Mouse (Mus musculus) gastrocnemius, adult 2 months (tissue): ENCODE data around the gene Clstn2. TPM values are rescaled to one million over a fixed set of nuclear protein-coding genes. Genes with fewer than 3 reads are reported as not detected.

Source experiments
- DNase-seq: peaks from one replicate; pipeline ENCODE4 v3.0.0; 2022
- H3K27ac ChIP-seq: fragments of 200-600 bp; 2 replicates; pipeline ENCODE4 v1.8.1; 2022; ENCODE audit warnings: mild to moderate bottlenecking
- H3K4me3 ChIP-seq: fragments of 200-600 bp; 2 replicates; pipeline ENCODE4 v1.8.1; 2022; ENCODE audit warnings: mild to moderate bottlenecking, moderate library complexity
- CTCF ChIP-seq: fragments of 200-600 bp; IDR thresholded peaks from 2 replicates; pipeline ENCODE4 v1.8.1; 2022; ENCODE audit warnings: antibody characterized with exemption, mild to moderate bottlenecking, moderate library complexity
- intact Hi-C: fragments of 180-260 bp; cut with DNase I; formaldehyde crosslinking; loops from one replicate; pipeline ENCODE4 v1.15.1; 2025
- total RNA-seq, 2 experiments: library from RNA; stranded (reverse); gene quantifications; 2 replicates each; pipeline ENCODE4 v1.2.3; 2021

Gene Clstn2
- total RNA-seq, 2 experiments from 2014 or later = 0.74 to 1.2 TPM

- Histone ChIP-seq H3K27ac (no peak overlapping the region), H3K4me3 (no peak overlapping the region)
- no peak for DNase-seq
- no peak for TF ChIP-seq CTCF
- intact Hi-C loops = no loop called here
These were observed 498.8 kb downstream of the Clstn2 start for GRCm38 (mm10) chr9:97534196-97534595.

GRCm38 (mm10) chr9:97533306-97533705 lies 499.7 kb downstream of the Clstn2 start:
- Histone ChIP-seq H3K4me3 (no peak overlapping the region), H3K27ac (no peak overlapping the region)
- TF ChIP-seq CTCF = no peak
- intact Hi-C loops = no loop called here
- no peak for DNase-seq

- intact Hi-C loops = no loop called here
- no peak overlapping the region for H3K27ac ChIP-seq
- no peak for TF ChIP-seq CTCF
- no peak for DNase-seq
- no peak overlapping the region for H3K4me3 ChIP-seq
These were observed 500.4 kb downstream of the Clstn2 start for GRCm38 (mm10) chr9:97532536-97532935.

GRCm38 (mm10) chr9:97527926-97528325 lies 505.1 kb downstream of the Clstn2 start:
- TF ChIP-seq CTCF = no peak
- Histone ChIP-seq H3K27ac (0 out of 2 replicates have a peak overlapping the region, but pooled peaks have one; percentile 5), H3K4me3 (no peak overlapping the region)
- DNase-seq = no peak
- intact Hi-C loops = no loop called here

- intact Hi-C loops = no loop called here
- no peak for TF ChIP-seq CTCF
- Histone ChIP-seq H3K27ac (no peak overlapping the region), H3K4me3 (no peak overlapping the region)
- DNase-seq = peak; percentile 33
These were observed 505.7 kb downstream of the Clstn2 start for GRCm38 (mm10) chr9:97527276-97527675.

GRCm38 (mm10) chr9:97525563-97525962 lies 507.4 kb downstream of the Clstn2 start:
- TF ChIP-seq CTCF = no peak
- Histone ChIP-seq H3K27ac (no peak overlapping the region), H3K4me3 (no peak overlapping the region)
- no peak for DNase-seq
- intact Hi-C loops = no loop called here

- no peak for TF ChIP-seq CTCF
- Histone ChIP-seq H3K4me3 (no peak overlapping the region), H3K27ac (no peak overlapping the region)
- intact Hi-C loops = no loop called here
- no peak for DNase-seq
These were observed 508.1 kb downstream of the Clstn2 start for GRCm38 (mm10) chr9:97524861-97525260.

GRCm38 (mm10) chr9:97520771-97521170 lies 512.2 kb downstream of the Clstn2 start:
- TF ChIP-seq CTCF = no peak
- Histone ChIP-seq H3K27ac (no peak overlapping the region), H3K4me3 (no peak overlapping the region)
- DNase-seq = no peak
- intact Hi-C loops = no loop called here

GRCm38 (mm10) chr9:97517006-97517405 lies 516.0 kb downstream of the Clstn2 start:
- intact Hi-C loops = no loop called here
- no peak overlapping the region for H3K4me3 ChIP-seq
- TF ChIP-seq CTCF = no peak
- no peak for DNase-seq
- H3K27ac ChIP-seq = no peak overlapping the region

GRCm38 (mm10) chr9:97514639-97515038 lies 518.3 kb downstream of the Clstn2 start:
- no peak for DNase-seq
- intact Hi-C loops = no loop called here
- Histone ChIP-seq H3K27ac (no peak overlapping the region), H3K4me3 (no peak overlapping the region)
- TF ChIP-seq CTCF = no peak

- intact Hi-C loops = no loop called here
- Histone ChIP-seq H3K4me3 (no peak overlapping the region), H3K27ac (no peak overlapping the region)
- no peak for TF ChIP-seq CTCF
- no peak for DNase-seq
These were observed 520.6 kb downstream of the Clstn2 start for GRCm38 (mm10) chr9:97512282-97512850.

GRCm38 (mm10) chr9:97501416-97501815 lies 531.6 kb downstream of the Clstn2 start:
- no peak overlapping the region for H3K4me3 ChIP-seq
- intact Hi-C loops = no loop called here
- TF ChIP-seq CTCF = no peak

GRCm38 (mm10) chr9:97495056-97495455 lies 537.9 kb downstream of the Clstn2 start:
- TF ChIP-seq CTCF = no peak
- intact Hi-C loops = no loop called here
- Histone ChIP-seq H3K4me3 (no peak overlapping the region), H3K27ac (no peak overlapping the region)
- no peak for DNase-seq

More at GRCm38 (mm10) chr9:97501416-97501815, 531.6 kb downstream of the Clstn2 start:
- no peak for DNase-seq
- H3K27ac ChIP-seq = no peak overlapping the region

- no peak overlapping the region for H3K4me3 ChIP-seq
- no peak for DNase-seq
- intact Hi-C loops = no loop called here
- no peak overlapping the region for H3K27ac ChIP-seq
- TF ChIP-seq CTCF = no peak
These were observed 541.4 kb downstream of the Clstn2 start for GRCm38 (mm10) chr9:97491626-97492025.
